Mouse (Mus musculus) testis, adult 2 months (tissue): ENCODE results near the gene Hist2h2be.

Experiments
- CTCF ChIP-seq: fragments of 200-500 bp; IDR thresholded peaks from 2 replicates; pipeline ENCODE4 v1.5.1; 2012; ENCODE audit warnings: low read depth, mild to moderate bottlenecking, inconsistent platforms, low read length, moderate library complexity; ENCODE audit not compliant: control insufficient read depth, insufficient read depth, insufficient replicate concordance
- POLR2A ChIP-seq: fragments of 200-500 bp; IDR thresholded peaks from 2 replicates; pipeline ENCODE4 v1.6.1; 2012; ENCODE audit warnings: low read depth, mild to moderate bottlenecking, inconsistent platforms, low read length, moderate library complexity; ENCODE audit not compliant: control insufficient read depth

- TF ChIP-seq CTCF = no peak
- no peak for TF ChIP-seq POLR2A
These were observed 38.5 kb upstream of the Hist2h2be start for GRCm38 (mm10) chr3:96182382-96182776.
